Mouse (Mus musculus) embryonic facial prominence, embryonic 14.5 days (tissue): Measurements from ENCODE around the gene Fbxo31. TPM values are rescaled to one million over a fixed set of nuclear protein-coding genes. Genes with fewer than 3 reads are reported as not detected.
A peak's percentile ranks its signal among the peaks of the same experiment; 100 is the strongest.

ENCODE experiments used
- ATAC-seq: fragments of 200-750 bp; cut with Nextera tagmentation; 2 replicates; pipeline ENCODE4 v1.8.0; 2017; ENCODE audit warnings: low read depth, moderate number of reproducible peaks, moderate TSS enrichment
- DNase-seq: peaks from one replicate; pipeline ENCODE4 v3.0.0-alpha.2; 2015; ENCODE audit warnings: low spot score
- H3K27ac ChIP-seq: fragments of 300-500 bp; sonication (generic); replicated peaks from 2 replicates; pipeline ENCODE4 v1.5.1; 2014; ENCODE audit warnings: low read depth, mild to moderate bottlenecking, low read length, moderate library complexity
- H3K27me3 ChIP-seq: fragments of 300-500 bp; sonication (generic); replicated peaks from 2 replicates; pipeline ENCODE4 v1.6.1; 2014; ENCODE audit warnings: low read length; ENCODE audit not compliant: control insufficient read depth, insufficient read depth
- H3K36me3 ChIP-seq: fragments of 300-500 bp; sonication (generic); 2 replicates; pipeline ENCODE4 v1.6.1; 2014; ENCODE audit warnings: low read length, mixed read lengths; ENCODE audit not compliant: control insufficient read depth, insufficient read depth
- H3K4me1 ChIP-seq: fragments of 300-500 bp; sonication (generic); 2 replicates; pipeline ENCODE4 v1.6.1; 2014; ENCODE audit warnings: antibody characterized with exemption, low read length; ENCODE audit not compliant: control insufficient read depth, insufficient read depth
- H3K4me2 ChIP-seq: fragments of 300-500 bp; sonication (generic); 2 replicates; pipeline ENCODE4 v1.6.1; 2014; ENCODE audit warnings: low read depth, mild to moderate bottlenecking, low read length, moderate library complexity, mixed read lengths
- H3K4me3 ChIP-seq: fragments of 300-500 bp; sonication (generic); 2 replicates; pipeline ENCODE4 v1.5.1; 2014; ENCODE audit warnings: low read depth, mild to moderate bottlenecking, low read length
- H3K9ac ChIP-seq: fragments of 300-500 bp; sonication (generic); 2 replicates; pipeline ENCODE4 v1.6.1; 2014; ENCODE audit warnings: low read depth, mild to moderate bottlenecking, low read length, moderate library complexity, mixed read lengths
- H3K9me3 ChIP-seq: fragments of 300-500 bp; sonication (generic); 2 replicates; pipeline ENCODE4 v1.6.1; 2016; ENCODE audit warnings: low read length; ENCODE audit not compliant: control insufficient read depth
- WGBS: fragments of 180-500 bp; shearing (Covaris S2); extraction: QIAGEN DNeasy Blood & Tissue Kit; methylation state at CpG from one replicate; pipeline ENCODE4 v1.1.7; 2014; 5-methylcytosine and 5-hydroxymethylcytosine counted together
- polyA plus RNA-seq: library from polyadenylated mRNA; unstranded; fragments of >200 nt; fragmentation: Nextera tagmentation; extraction: Ambion mirVana; gene quantifications from 2 replicates; pipeline ENCODE4 v1.2.1, GENCODE M21; 2014

Fbxo31 gene
- polyA plus RNA-seq, 1 experiment from 2014 or later: 15.3 TPM

GRCm38 (mm10) chr8:121580465-121580864 lies 1.9 kb upstream of the Fbxo31 start:
- 32% methylated on average over 9 of the region's 9 CpGs for WGBS
- H3K27ac ChIP-seq: no peak overlapping the region

GRCm38 (mm10) chr8:121577751-121578675 lies 593 bp downstream of the Fbxo31 start:
- DNase-seq (peak; percentile 29), ATAC-seq (no peak)
- peaks cover 18% of the 10 kb centered on the region for H3K4me1 ChIP-seq
- WGBS: 3% methylated on average over 23 of the region's 44 CpGs
- peak overlapping the region; percentile 86 for H3K9ac ChIP-seq
- H3K4me3 ChIP-seq: peak overlapping the region; percentile 93
- H3K27ac ChIP-seq: 0 out of 2 replicates have a peak overlapping the region, but pooled peaks have one; percentile 28
- H3K4me2 ChIP-seq: peak overlapping the region; percentile 76
- H3K9me3 ChIP-seq: no peaks in the 10 kb centered on the region
- no peaks in the 10 kb centered on the region for H3K27me3 ChIP-seq
- no peaks in the 10 kb centered on the region for H3K36me3 ChIP-seq

More at GRCm38 (mm10) chr8:121580465-121580864, 1.9 kb upstream of the Fbxo31 start:
- no peak overlapping the region for H3K9ac ChIP-seq
- no peaks in the 10 kb centered on the region for H3K27me3 ChIP-seq
- DNase-seq (peak; percentile 48), ATAC-seq (no peak)
- no peaks in the 10 kb centered on the region for H3K36me3 ChIP-seq
- H3K4me2 ChIP-seq: no peak overlapping the region
- peaks cover 18% of the 10 kb centered on the region for H3K4me1 ChIP-seq
- no peaks in the 10 kb centered on the region for H3K9me3 ChIP-seq
- H3K4me3 ChIP-seq: no peak overlapping the region

DNA sequence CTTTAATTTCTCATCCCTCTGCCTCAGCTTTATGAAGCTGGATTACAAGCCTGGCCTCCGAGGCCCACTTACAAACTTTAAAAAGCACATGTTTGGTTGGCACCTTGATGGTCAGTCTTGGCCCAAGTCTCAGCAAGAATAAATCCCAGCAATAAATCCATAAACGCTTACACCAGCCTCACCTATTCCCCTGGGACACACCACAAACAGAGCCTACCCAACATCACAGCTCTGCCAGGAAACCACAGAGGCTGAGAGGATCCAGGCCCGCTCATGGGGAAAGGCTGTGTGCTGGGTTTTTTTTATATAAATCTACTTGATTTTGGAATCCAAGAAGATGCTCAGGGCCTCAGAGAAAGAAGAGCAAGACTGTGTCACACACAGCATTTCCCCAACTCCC lies 2.9 kb downstream of the Fbxo31 start:
- DNase-seq (no peak), ATAC-seq (no peak)
- Histone ChIP-seq H3K9me3 (no peaks in the 10 kb centered on the region), H3K36me3 (no peaks in the 10 kb centered on the region), H3K9ac (no peak overlapping the region), H3K4me1 (peaks cover 18% of the 10 kb centered on the region), H3K4me3 (no peak overlapping the region), H3K27me3 (no peaks in the 10 kb centered on the region), H3K4me2 (no peak overlapping the region), H3K27ac (no peak overlapping the region)
- WGBS: 74% methylated on average over 3 of the region's 3 CpGs

GRCm38 (mm10) chr8:121573275-121573674 lies 5.3 kb downstream of the Fbxo31 start:
- Histone ChIP-seq H3K27me3 (no peaks in the 10 kb centered on the region), H3K4me2 (no peak overlapping the region), H3K9ac (no peak overlapping the region), H3K36me3 (no peaks in the 10 kb centered on the region), H3K9me3 (no peaks in the 10 kb centered on the region), H3K4me1 (peaks cover 18% of the 10 kb centered on the region), H3K27ac (no peak overlapping the region), H3K4me3 (no peak overlapping the region)
- ATAC-seq (peak; percentile 32), DNase-seq (peak; percentile 65)
- 39% methylated on average over 3 of the region's 3 CpGs for WGBS

GRCm38 (mm10) chr8:121572121-121572520 lies 6.5 kb downstream of the Fbxo31 start:
- no peak for DNase-seq
- Histone ChIP-seq H3K4me1 (peaks cover 13% of the 10 kb centered on the region), H3K4me2 (no peak overlapping the region), H3K27me3 (no peaks in the 10 kb centered on the region), H3K36me3 (no peaks in the 10 kb centered on the region), H3K9ac (no peak overlapping the region), H3K27ac (no peak overlapping the region), H3K9me3 (no peaks in the 10 kb centered on the region), H3K4me3 (no peak overlapping the region)
- 68% methylated on average over 7 of the region's 7 CpGs for WGBS
- no peak for ATAC-seq

GRCm38 (mm10) chr8:121570801-121571200 lies 7.8 kb downstream of the Fbxo31 start:
- Histone ChIP-seq H3K9ac (no peak overlapping the region), H3K27ac (no peak overlapping the region), H3K36me3 (0 out of 2 replicates have a peak, but pooled peaks cover 3% of the 10 kb centered on the region), H3K9me3 (no peaks in the 10 kb centered on the region), H3K4me3 (no peak overlapping the region), H3K4me2 (no peak overlapping the region), H3K4me1 (no peaks in the 10 kb centered on the region), H3K27me3 (no peaks in the 10 kb centered on the region)
- no peak for DNase-seq
- ATAC-seq: no peak
- 79% methylated on average over 17 of the region's 17 CpGs for WGBS

DNA sequence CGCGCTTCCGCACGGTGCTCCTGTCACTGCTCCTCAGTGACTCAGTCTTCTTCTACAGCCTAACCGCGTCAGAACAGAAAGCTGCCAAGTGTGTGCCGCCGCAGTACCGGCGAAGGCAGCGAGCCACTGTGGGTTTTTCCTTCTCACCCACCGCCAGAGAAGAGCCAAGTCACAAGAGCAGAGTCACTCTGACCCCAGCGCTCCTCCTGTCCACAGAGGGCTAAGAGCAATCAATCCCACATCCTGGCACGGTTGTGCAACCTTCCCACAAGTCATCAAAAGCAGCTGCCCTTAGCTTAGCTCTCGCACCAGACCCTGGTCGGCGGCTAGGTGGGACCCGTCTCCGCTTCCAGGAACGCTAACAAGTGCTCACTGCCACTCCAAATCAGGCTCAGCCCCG lies 8.3 kb downstream of the Fbxo31 start:
- Histone ChIP-seq H3K4me2 (no peak overlapping the region), H3K4me1 (no peaks in the 10 kb centered on the region), H3K27ac (no peak overlapping the region), H3K9me3 (no peaks in the 10 kb centered on the region), H3K27me3 (no peaks in the 10 kb centered on the region), H3K4me3 (no peak overlapping the region), H3K9ac (no peak overlapping the region), H3K36me3 (0 out of 2 replicates have a peak, but pooled peaks cover 8% of the 10 kb centered on the region)
- 76% methylated on average over 21 of the region's 21 CpGs for WGBS
- DNase-seq (no peak), ATAC-seq (no peak)

DNA sequence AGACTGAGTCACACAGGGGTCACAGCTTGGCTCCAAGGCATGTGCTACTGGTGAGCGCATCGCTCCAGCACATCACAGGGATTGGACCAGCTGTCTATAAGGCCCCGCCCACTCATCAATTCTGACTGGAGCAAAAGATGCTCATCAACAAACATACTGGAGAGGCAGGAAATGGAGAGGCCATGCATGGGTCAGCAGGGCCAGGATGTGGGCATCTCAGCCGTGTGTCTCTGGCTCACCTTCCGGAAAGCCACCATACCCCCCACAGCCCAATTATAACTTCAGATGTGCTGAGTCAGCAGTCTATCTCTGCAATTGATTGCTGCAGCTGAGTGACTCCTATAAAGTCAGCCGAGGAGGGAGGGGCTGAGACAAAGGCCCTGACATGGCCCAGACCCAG lies 10.3 kb downstream of the Fbxo31 start:
- H3K4me2 ChIP-seq: no peak overlapping the region
- H3K9ac ChIP-seq: no peak overlapping the region
- DNase-seq (no peak), ATAC-seq (no peak)
- 0 out of 2 replicates have a peak, but pooled peaks cover 14% of the 10 kb centered on the region for H3K36me3 ChIP-seq
- H3K27me3 ChIP-seq: no peaks in the 10 kb centered on the region
- H3K4me3 ChIP-seq: no peak overlapping the region
- H3K27ac ChIP-seq: no peak overlapping the region
- H3K4me1 ChIP-seq: no peaks in the 10 kb centered on the region
- 66% methylated on average over 6 of the region's 6 CpGs for WGBS
- H3K9me3 ChIP-seq: no peaks in the 10 kb centered on the region
